Mouse (Mus musculus) heart, embryonic 13.5 days (tissue): Measurements from ENCODE around the gene Spaca3. TPM values are rescaled to one million over a fixed set of nuclear protein-coding genes. Genes with fewer than 3 reads are reported as not detected.

ENCODE experiments used
- ATAC-seq: fragments of 200-750 bp; cut with Nextera tagmentation; 2 replicates; pipeline ENCODE4 v1.8.0; 2017; ENCODE audit warnings: moderate TSS enrichment; ENCODE audit not compliant: insufficient number of reproducible peaks, low FRiP score, low TSS enrichment; ENCODE audit errors: extremely low read depth
- H3K27ac ChIP-seq: fragments of 300-500 bp; sonication (generic); replicated peaks from 2 replicates; pipeline ENCODE4 v1.5.1; 2015; ENCODE audit warnings: moderate library complexity, mild to moderate bottlenecking, inconsistent platforms
- H3K27me3 ChIP-seq: fragments of 300-500 bp; sonication (generic); replicated peaks from 2 replicates; pipeline ENCODE4 v1.6.1; 2015; ENCODE audit warnings: mild to moderate bottlenecking, inconsistent platforms
- H3K36me3 ChIP-seq: fragments of 300-500 bp; sonication (generic); 2 replicates; pipeline ENCODE4 v1.6.1; 2015; ENCODE audit warnings: mild to moderate bottlenecking, inconsistent platforms
- H3K4me1 ChIP-seq: fragments of 300-500 bp; sonication (generic); 2 replicates; pipeline ENCODE4 v1.6.1; 2015; ENCODE audit warnings: inconsistent platforms
- H3K4me2 ChIP-seq: fragments of 300-500 bp; sonication (generic); 2 replicates; pipeline ENCODE4 v1.6.1; 2015; ENCODE audit warnings: inconsistent platforms, mild to moderate bottlenecking, moderate library complexity
- H3K4me3 ChIP-seq: fragments of 300-500 bp; sonication (generic); 2 replicates; pipeline ENCODE4 v1.5.1; 2015; ENCODE audit warnings: moderate library complexity, mild to moderate bottlenecking, inconsistent platforms
- H3K9ac ChIP-seq: fragments of 300-500 bp; sonication (generic); 2 replicates; pipeline ENCODE4 v1.6.1; 2015; ENCODE audit warnings: inconsistent platforms, mild to moderate bottlenecking, moderate library complexity
- H3K9me3 ChIP-seq: fragments of 300-500 bp; sonication (generic); 2 replicates; pipeline ENCODE4 v1.6.1; 2016; ENCODE audit warnings: inconsistent platforms
- WGBS: fragments of 180-500 bp; shearing (Covaris S2); methylation state at CpG from one replicate; pipeline ENCODE4 v1.1.7; 2015; ENCODE audit warnings: mixed read lengths; 5-methylcytosine and 5-hydroxymethylcytosine counted together
- polyA plus RNA-seq: library from polyadenylated mRNA; unstranded; fragments of >200 nt; fragmentation: Nextera tagmentation; extraction: Ambion mirVana; gene quantifications from 2 replicates; pipeline ENCODE4 v1.2.1, GENCODE M21; 2015

The Spaca3 gene
- polyA plus RNA-seq, 1 experiment from 2014 or later: not detected

GRCm38 (mm10) chr11:80868039-80868438 is 9.9 kb downstream of the Spaca3 start:
- H3K9me3 ChIP-seq: no peaks in the 10 kb centered on the region
- H3K4me2 ChIP-seq: no peak overlapping the region
- no peak for ATAC-seq
- peaks cover 11% of the 10 kb centered on the region for H3K4me1 ChIP-seq
- H3K27ac ChIP-seq: no peak overlapping the region
- H3K27me3 ChIP-seq: 0 out of 2 replicates have a peak, but pooled peaks cover 5% of the 10 kb centered on the region
- no peak overlapping the region for H3K4me3 ChIP-seq
- WGBS: 87% methylated on average over 1 of the region's 1 CpGs
- no peaks in the 10 kb centered on the region for H3K36me3 ChIP-seq
- H3K9ac ChIP-seq: no peak overlapping the region

- Histone ChIP-seq H3K9ac (no peak overlapping the region), H3K27ac (no peak overlapping the region), H3K4me2 (no peak overlapping the region), H3K4me1 (peaks cover 20% of the 10 kb centered on the region), H3K36me3 (no peaks in the 10 kb centered on the region), H3K27me3 (no peaks in the 10 kb centered on the region), H3K4me3 (no peak overlapping the region), H3K9me3 (no peaks in the 10 kb centered on the region)
- 42% methylated on average over 17 of the region's 17 CpGs for WGBS
- no peak for ATAC-seq
Measured at GRCm38 (mm10) chr11:80872509-80873474, 14.6 kb downstream of the Spaca3 start.

GRCm38 (mm10) chr11:80877131-80877651 is 19.0 kb downstream of the Spaca3 start:
- no peak for ATAC-seq
- no peak overlapping the region for H3K4me2 ChIP-seq

GRCm38 (mm10) chr11:80878026-80878425 is 19.9 kb downstream of the Spaca3 start:
- H3K9ac ChIP-seq: no peak overlapping the region
- peaks cover 4% of the 10 kb centered on the region; the same call in 1 of the 2 replicates for H3K27me3 ChIP-seq
- no peak overlapping the region for H3K4me2 ChIP-seq
- H3K27ac ChIP-seq: no peak overlapping the region
- peaks cover 10% of the 10 kb centered on the region for H3K4me1 ChIP-seq
- H3K4me3 ChIP-seq: no peak overlapping the region
- ATAC-seq: no peak
- H3K9me3 ChIP-seq: no peaks in the 10 kb centered on the region
- H3K36me3 ChIP-seq: no peaks in the 10 kb centered on the region
- WGBS: 53% methylated on average over 2 of the region's 2 CpGs

More at GRCm38 (mm10) chr11:80877131-80877651, 19.0 kb downstream of the Spaca3 start:
- H3K4me3 ChIP-seq: no peak overlapping the region
- no peaks in the 10 kb centered on the region for H3K9me3 ChIP-seq
- H3K9ac ChIP-seq: no peak overlapping the region
- H3K36me3 ChIP-seq: no peaks in the 10 kb centered on the region
- H3K27ac ChIP-seq: no peak overlapping the region
- H3K27me3 ChIP-seq: no peaks in the 10 kb centered on the region; the same call in 1 of the 2 replicates
- H3K4me1 ChIP-seq: peaks cover 18% of the 10 kb centered on the region
- 48% methylated on average over 11 of the region's 11 CpGs for WGBS

GRCm38 (mm10) chr11:80882229-80882810 is 24.2 kb downstream of the Spaca3 start:
- ATAC-seq: no peak

GRCm38 (mm10) chr11:80884521-80885231 is 26.5 kb downstream of the Spaca3 start:
- Histone ChIP-seq H3K9me3 (no peaks in the 10 kb centered on the region), H3K4me3 (no peak overlapping the region), H3K4me2 (no peak overlapping the region), H3K36me3 (no peaks in the 10 kb centered on the region), H3K27me3 (peaks cover 31% of the 10 kb centered on the region), H3K27ac (no peak overlapping the region), H3K4me1 (no peaks in the 10 kb centered on the region), H3K9ac (no peak overlapping the region)
- no peak for ATAC-seq
- WGBS: 68% methylated on average over 6 of the region's 6 CpGs

More at GRCm38 (mm10) chr11:80882229-80882810, 24.2 kb downstream of the Spaca3 start:
- H3K27me3 ChIP-seq: peaks cover 15% of the 10 kb centered on the region; the same call in 1 of the 2 replicates
- H3K9me3 ChIP-seq: no peaks in the 10 kb centered on the region
- H3K4me2 ChIP-seq: no peak overlapping the region
- no peak overlapping the region for H3K27ac ChIP-seq
- 72% methylated on average over 7 of the region's 7 CpGs for WGBS
- H3K9ac ChIP-seq: no peak overlapping the region
- H3K4me3 ChIP-seq: no peak overlapping the region
- H3K4me1 ChIP-seq: peaks cover 2% of the 10 kb centered on the region
- H3K36me3 ChIP-seq: no peaks in the 10 kb centered on the region

GRCm38 (mm10) chr11:80886365-80886764 is 28.2 kb downstream of the Spaca3 start:
- no peaks in the 10 kb centered on the region for H3K4me1 ChIP-seq
- no peaks in the 10 kb centered on the region for H3K9me3 ChIP-seq
- H3K27ac ChIP-seq: no peak overlapping the region
- peaks cover 46% of the 10 kb centered on the region for H3K27me3 ChIP-seq
- H3K4me2 ChIP-seq: no peak overlapping the region
- no peak overlapping the region for H3K9ac ChIP-seq
- ATAC-seq: no peak
- no peak overlapping the region for H3K4me3 ChIP-seq
- WGBS: 74% methylated on average over 7 of the region's 7 CpGs
- H3K36me3 ChIP-seq: no peaks in the 10 kb centered on the region

GRCm38 (mm10) chr11:80887021-80887420 is 28.9 kb downstream of the Spaca3 start:
- Histone ChIP-seq H3K4me3 (no peak overlapping the region), H3K27ac (no peak overlapping the region), H3K9me3 (no peaks in the 10 kb centered on the region), H3K4me2 (no peak overlapping the region), H3K4me1 (no peaks in the 10 kb centered on the region), H3K27me3 (peaks cover 46% of the 10 kb centered on the region), H3K36me3 (no peaks in the 10 kb centered on the region), H3K9ac (no peak overlapping the region)
- WGBS: 61% methylated on average over 3 of the region's 3 CpGs
- no peak for ATAC-seq

GRCm38 (mm10) chr11:80889336-80890063 is 31.3 kb downstream of the Spaca3 start:
- no peak overlapping the region for H3K9ac ChIP-seq
- WGBS: 16% methylated on average over 7 of the region's 7 CpGs
- no peaks in the 10 kb centered on the region for H3K36me3 ChIP-seq
- H3K4me1 ChIP-seq: no peaks in the 10 kb centered on the region
- H3K4me2 ChIP-seq: no peak overlapping the region
- no peak for ATAC-seq
- H3K4me3 ChIP-seq: no peak overlapping the region
- no peaks in the 10 kb centered on the region for H3K9me3 ChIP-seq
- peaks cover 42% of the 10 kb centered on the region for H3K27me3 ChIP-seq
- no peak overlapping the region for H3K27ac ChIP-seq

GRCm38 (mm10) chr11:80895853-80896252 is 37.7 kb downstream of the Spaca3 start:
- Histone ChIP-seq H3K4me3 (no peak overlapping the region), H3K9ac (no peak overlapping the region), H3K4me2 (no peak overlapping the region), H3K36me3 (no peaks in the 10 kb centered on the region), H3K27me3 (peaks cover 3% of the 10 kb centered on the region), H3K27ac (no peak overlapping the region), H3K9me3 (no peaks in the 10 kb centered on the region), H3K4me1 (no peaks in the 10 kb centered on the region)
- ATAC-seq: no peak
- WGBS: 78% methylated on average over 3 of the region's 3 CpGs
